Mouse (Mus musculus): ENCODE measurements around the gene Pld4. TPM values are rescaled to one million over a fixed set of nuclear protein-coding genes. Genes with fewer than 3 reads are reported as not detected.
A peak's percentile ranks its signal among the peaks of the same experiment; 100 is the strongest.

Gene Pld4
- polyA plus RNA-seq, 1 experiment, result not detected

DNA sequence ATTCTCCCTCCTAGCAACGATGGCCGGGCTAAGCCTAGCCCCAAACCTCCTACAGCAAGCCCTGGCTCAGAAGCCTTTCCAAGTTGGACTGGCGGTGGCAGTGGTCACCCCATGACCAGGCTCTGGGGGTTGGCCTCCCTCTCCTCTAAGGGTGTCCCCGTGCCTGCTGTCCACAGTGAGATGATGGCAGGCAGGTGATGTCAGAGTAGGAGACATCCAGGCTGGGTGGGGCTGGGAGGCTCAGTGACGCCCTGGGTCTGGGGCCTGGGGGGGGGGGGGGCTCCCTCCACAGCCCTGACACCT is 37.5 kb upstream of the Pld4 start:
- 15% methylated on average over 5 of the region's 5 CpGs for WGBS
- peak overlapping the region; percentile 98 for H3K4me3 ChIP-seq (ENCODE audit: insufficient read depth, low read depth, low read length)
- TF ChIP-seq POLR2A (IDR thresholded peaks at IDR 0.05; ENCODE audit: insufficient read depth, low read depth, low read length) (no peak), CTCF (IDR thresholded peaks at IDR 0.05; ENCODE audit: insufficient read depth, low read depth, low read length) (no peak)
- peaks cover 39% of the 10 kb centered on the region for H3K4me1 ChIP-seq (ENCODE audit: control insufficient read depth, insufficient read depth, low read length)
- H3K27ac ChIP-seq (ENCODE audit: insufficient read depth, low read depth, low read length), result no peak overlapping the region; the same call in 1 of the 2 replicates

DNA sequence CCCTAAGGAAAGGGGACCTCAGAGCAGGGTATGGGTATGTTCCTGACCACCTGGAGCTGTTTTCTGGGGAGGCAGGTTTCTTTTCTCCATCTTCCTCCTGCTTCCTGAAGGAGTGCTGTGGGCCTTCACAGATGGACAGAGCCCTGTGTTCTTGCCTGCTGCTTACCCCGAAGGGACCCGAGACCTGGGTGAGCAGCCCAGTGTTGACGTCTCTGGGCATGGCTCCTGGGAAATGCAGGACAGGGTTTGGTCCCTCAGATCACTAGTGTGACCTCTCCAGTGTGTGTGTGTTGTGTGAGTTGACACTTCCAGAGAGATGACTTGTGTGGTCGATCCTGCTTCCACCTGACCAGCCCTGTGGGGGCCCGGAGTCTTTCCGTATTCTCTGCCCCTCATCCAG is 37.0 kb upstream of the Pld4 start:
- Histone ChIP-seq H3K4me3 (ENCODE audit: insufficient read depth, low read depth, low read length) (peak overlapping the region; percentile 98), H3K4me1 (ENCODE audit: control insufficient read depth, insufficient read depth, low read length) (peaks cover 39% of the 10 kb centered on the region), H3K27ac (ENCODE audit: insufficient read depth, low read depth, low read length) (no peak overlapping the region)
- no peak for TF ChIP-seq POLR2A (IDR thresholded peaks at IDR 0.05; ENCODE audit: insufficient read depth, low read depth, low read length)
- WGBS, result 91% methylated on average over 6 of the region's 6 CpGs

DNA sequence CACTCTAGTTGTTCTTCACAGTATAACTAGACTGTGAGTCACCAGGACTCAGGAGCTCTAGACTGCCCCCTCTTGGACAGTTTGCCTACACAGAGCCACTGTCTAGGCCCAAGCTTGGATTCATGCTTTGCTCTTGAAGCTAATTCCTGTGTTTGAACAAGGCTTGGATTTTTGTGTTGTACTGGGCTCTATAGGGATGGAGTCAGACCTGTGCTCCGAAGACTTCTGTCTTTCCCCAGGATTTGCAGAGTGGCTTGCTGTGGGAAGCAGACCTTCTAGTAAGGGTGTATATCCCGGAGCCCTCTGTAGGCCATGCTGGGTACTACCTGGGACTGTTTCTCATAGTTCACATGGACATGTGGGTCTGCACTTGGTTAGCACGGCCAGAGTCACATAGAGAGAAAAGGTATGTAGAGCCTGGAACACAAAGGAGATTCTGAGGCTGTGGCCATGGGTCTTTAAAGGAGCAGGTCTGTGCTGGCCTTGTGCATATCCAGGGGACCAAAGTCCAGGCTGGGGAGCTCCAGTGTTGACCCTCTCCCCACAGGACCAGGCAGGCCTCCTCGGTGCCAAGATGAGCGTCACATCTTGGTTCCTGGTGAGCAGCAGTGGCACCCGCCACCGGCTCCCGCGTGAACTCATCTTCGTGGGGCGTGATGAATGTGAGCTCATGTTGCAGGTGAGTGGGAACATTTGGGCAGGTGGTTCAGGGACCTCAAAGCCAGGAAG is 36.2 kb upstream of the Pld4 start:
- WGBS, result 70% methylated on average over 11 of the region's 11 CpGs
- no peak overlapping the region for H3K4me3 ChIP-seq (ENCODE audit: insufficient read depth, low read depth, low read length)
- peaks cover 40% of the 10 kb centered on the region for H3K4me1 ChIP-seq (ENCODE audit: control insufficient read depth, insufficient read depth, low read length)
- H3K27ac ChIP-seq (ENCODE audit: insufficient read depth, low read depth, low read length), result no peak overlapping the region
- TF ChIP-seq CTCF (IDR thresholded peaks at IDR 0.05; ENCODE audit: insufficient read depth, low read depth, low read length), result peak; percentile 54
- TF ChIP-seq POLR2A (IDR thresholded peaks at IDR 0.05; ENCODE audit: insufficient read depth, low read depth, low read length), result no peak

DNA sequence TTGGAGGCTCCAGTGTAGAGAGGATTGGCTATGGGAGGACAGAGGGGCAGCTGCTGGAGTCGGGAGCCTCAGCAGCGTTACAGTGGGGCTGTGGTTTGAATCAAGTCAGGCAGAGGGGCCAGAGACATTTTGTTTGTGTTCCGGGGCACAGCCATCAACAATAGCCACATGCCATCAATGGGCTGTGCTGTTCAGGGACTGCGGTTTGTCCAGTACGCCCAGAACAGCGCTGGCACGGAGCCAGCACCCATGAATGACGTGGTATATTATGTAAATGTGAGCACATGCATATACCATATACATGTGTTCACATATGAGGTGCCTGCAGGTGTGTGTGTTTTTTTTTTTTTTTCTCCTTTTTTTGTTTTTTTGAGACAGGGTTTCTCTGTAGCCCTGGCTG is 32.7 kb upstream of the Pld4 start:
- H3K4me3 ChIP-seq (ENCODE audit: insufficient read depth, low read depth, low read length), result no peak overlapping the region
- TF ChIP-seq CTCF (IDR thresholded peaks at IDR 0.05; ENCODE audit: insufficient read depth, low read depth, low read length) (no peak), POLR2A (IDR thresholded peaks at IDR 0.05; ENCODE audit: insufficient read depth, low read depth, low read length) (no peak)
- peaks cover 34% of the 10 kb centered on the region for H3K4me1 ChIP-seq (ENCODE audit: control insufficient read depth, insufficient read depth, low read length)
- 58% methylated on average over 8 of the region's 8 CpGs for WGBS
- H3K27ac ChIP-seq (ENCODE audit: insufficient read depth, low read depth, low read length), result no peak overlapping the region

DNA sequence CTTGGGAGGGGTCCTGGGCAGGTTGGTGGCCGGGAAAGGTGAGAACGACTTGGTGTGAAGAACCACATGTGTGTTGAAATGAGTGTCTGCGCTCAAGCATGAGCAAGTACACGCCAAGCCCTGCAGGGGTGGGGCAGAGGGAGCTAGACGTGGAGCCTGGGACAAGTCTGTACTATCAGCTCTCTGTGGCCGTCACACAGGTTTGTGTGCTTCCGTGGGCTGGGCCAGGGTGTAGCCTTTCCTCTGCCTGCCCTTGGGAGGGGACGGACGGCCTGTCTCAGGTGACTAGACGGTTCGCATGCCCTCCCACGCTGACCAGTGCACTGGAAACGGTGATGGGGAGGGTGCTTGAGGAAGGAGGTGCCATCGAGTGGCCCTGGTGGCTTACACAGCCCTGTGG is 29.6 kb upstream of the Pld4 start:
- H3K27ac ChIP-seq (ENCODE audit: insufficient read depth, low read depth, low read length), result no peak overlapping the region
- TF ChIP-seq CTCF (IDR thresholded peaks at IDR 0.05; ENCODE audit: insufficient read depth, low read depth, low read length) (no peak), POLR2A (IDR thresholded peaks at IDR 0.05; ENCODE audit: insufficient read depth, low read depth, low read length) (no peak)
- 84% methylated on average over 14 of the region's 14 CpGs for WGBS
- H3K4me3 ChIP-seq (ENCODE audit: insufficient read depth, low read depth, low read length), result no peak overlapping the region
- peaks cover 14% of the 10 kb centered on the region for H3K4me1 ChIP-seq (ENCODE audit: control insufficient read depth, insufficient read depth, low read length)

DNA sequence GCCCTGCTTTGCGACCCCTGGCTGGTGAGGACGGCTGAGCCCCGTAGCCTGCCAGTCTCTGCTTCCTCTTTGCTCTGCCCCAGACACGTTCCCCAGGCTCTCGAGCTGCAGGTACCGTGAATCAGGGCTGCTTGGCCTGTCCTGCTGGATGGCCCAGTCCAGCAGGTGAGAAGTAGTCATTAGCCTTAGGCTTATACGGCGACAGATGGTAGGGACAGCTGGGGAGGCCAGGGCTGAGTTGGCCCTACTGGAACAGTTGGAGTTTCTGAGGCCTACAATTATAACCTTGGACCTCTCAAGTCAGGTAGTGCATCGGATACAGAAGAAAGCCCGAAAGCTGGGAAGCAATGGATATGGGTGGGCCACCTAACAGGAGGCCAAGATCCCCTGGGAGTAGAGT is 27.9 kb upstream of the Pld4 start:
- Histone ChIP-seq H3K4me3 (ENCODE audit: insufficient read depth, low read depth, low read length) (no peak overlapping the region), H3K4me1 (ENCODE audit: control insufficient read depth, insufficient read depth, low read length) (peaks cover 6% of the 10 kb centered on the region; the same call in 1 of the 2 replicates), H3K27ac (ENCODE audit: insufficient read depth, low read depth, low read length) (no peak overlapping the region)
- WGBS, result 95% methylated on average over 10 of the region's 10 CpGs
- TF ChIP-seq CTCF (IDR thresholded peaks at IDR 0.05; ENCODE audit: insufficient read depth, low read depth, low read length) (no peak), POLR2A (IDR thresholded peaks at IDR 0.05; ENCODE audit: insufficient read depth, low read depth, low read length) (no peak)

DNA sequence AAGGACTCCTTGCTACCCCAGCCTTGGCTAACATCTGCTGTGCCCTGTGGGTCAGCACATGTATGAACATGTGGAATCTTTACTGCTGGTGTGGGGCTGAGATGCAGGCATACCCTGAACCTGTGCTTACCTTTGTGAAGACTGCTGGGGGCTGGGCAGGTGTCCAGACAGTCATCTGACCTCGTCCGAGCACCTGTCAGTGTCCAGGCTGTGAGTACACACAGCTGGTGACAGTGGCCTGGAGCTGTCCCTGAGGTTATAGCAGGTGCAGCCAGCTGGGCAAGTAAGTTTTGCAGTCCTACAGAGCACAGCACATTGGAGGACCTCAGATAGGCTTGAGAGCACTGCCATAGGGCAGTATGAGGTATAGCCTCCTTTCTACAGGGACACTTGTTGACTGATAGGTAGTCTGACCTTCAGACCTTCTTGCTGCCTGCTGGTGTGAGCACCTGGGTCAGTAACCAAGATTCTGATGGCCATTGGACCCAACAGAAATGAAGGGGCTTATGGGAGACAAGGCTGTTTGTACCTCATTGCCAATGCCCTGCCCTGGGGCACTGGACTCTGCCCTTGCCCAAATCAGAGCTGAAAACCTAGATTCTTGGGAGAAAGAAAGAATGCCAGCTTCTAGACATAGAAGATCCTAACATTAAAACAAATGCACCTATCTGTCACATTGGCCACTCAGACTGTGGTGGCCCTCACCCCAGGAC is 26.2 kb upstream of the Pld4 start:
- Histone ChIP-seq H3K4me1 (ENCODE audit: control insufficient read depth, insufficient read depth, low read length) (peaks cover 2% of the 10 kb centered on the region; the same call in 1 of the 2 replicates), H3K27ac (ENCODE audit: insufficient read depth, low read depth, low read length) (no peak overlapping the region), H3K4me3 (ENCODE audit: insufficient read depth, low read depth, low read length) (no peak overlapping the region)
- TF ChIP-seq POLR2A (IDR thresholded peaks at IDR 0.05; ENCODE audit: insufficient read depth, low read depth, low read length) (no peak), CTCF (IDR thresholded peaks at IDR 0.05; ENCODE audit: insufficient read depth, low read depth, low read length) (no peak)
- 77% methylated on average over 2 of the region's 2 CpGs for WGBS

DNA sequence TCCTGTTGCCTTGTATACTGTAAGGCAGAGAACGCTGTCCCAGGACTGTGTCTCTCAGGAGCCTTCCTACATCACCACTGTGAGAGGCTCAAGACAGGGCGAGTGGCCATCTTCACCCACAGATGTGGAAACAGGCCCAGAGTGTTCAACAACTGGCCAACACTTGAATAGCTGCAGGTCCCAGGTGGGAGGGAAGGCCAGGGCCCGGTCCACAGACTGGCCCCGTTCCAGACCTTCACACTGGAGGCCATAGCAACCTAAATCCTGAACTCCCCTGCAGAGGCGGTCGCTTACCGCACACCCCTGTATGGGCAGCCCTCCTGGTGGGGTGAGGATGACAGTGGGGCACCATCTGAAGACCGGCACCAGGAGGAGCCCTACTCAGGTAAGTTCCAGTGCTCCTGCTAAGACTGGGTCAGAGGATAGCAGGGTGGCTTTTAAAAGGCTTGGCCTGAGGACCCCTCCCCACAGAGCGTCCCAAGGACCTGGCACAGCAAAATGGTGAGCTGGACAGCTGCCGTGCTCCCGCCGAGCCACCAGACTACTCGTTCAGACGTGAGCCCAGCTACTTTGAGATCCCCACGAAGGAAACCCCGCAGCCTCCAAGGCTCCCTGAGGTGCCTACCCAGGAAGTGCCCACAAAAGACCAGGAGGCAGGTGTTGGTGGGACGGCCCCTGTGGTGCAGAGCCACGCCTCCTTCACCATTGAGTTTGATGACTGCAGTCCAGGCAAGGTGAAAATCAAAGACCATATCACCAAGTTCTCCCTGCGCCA is 25.4 kb upstream of the Pld4 start:
- WGBS, result 86% methylated on average over 19 of the region's 19 CpGs
- Histone ChIP-seq H3K4me3 (ENCODE audit: insufficient read depth, low read depth, low read length) (no peak overlapping the region), H3K4me1 (ENCODE audit: control insufficient read depth, insufficient read depth, low read length) (no peaks in the 10 kb centered on the region), H3K27ac (ENCODE audit: insufficient read depth, low read depth, low read length) (no peak overlapping the region)
- TF ChIP-seq POLR2A (IDR thresholded peaks at IDR 0.05; ENCODE audit: insufficient read depth, low read depth, low read length) (no peak), CTCF (IDR thresholded peaks at IDR 0.05; ENCODE audit: insufficient read depth, low read depth, low read length) (no peak)

All from olfactory bulb, adult 2 months (tissue).